Mouse (Mus musculus): ENCODE measurements at regions not wholly inside any gene's neighbourhood (a gene's known extent, or its start where the extent isn't known, plus 50 kb on each side); places are given as distances from the start of the nearest gene placed in this dataset.
A peak's percentile ranks its signal among the peaks of the same experiment; 100 is the strongest.

GRCm38 (mm10) chr4:106170731-106171130 is 145.3 kb upstream of the Usp24 start:
- Histone ChIP-seq H3K4me1 (no peaks in the 10 kb centered on the region), H3K9me3 (no peaks in the 10 kb centered on the region), H3K4me2 (replicated peaks) (no peak overlapping the region), H3K27me3 (no peaks in the 10 kb centered on the region), H3K36me3 (no peaks in the 10 kb centered on the region), H3K9ac (replicated peaks) (no peak overlapping the region), H3K4me3 (no peak overlapping the region), H3K27ac (replicated peaks) (no peak overlapping the region)
- no peak for ATAC-seq (replicated peaks)
- 93% methylated on average over 8 of the region's 8 CpGs for WGBS

- H3K27ac ChIP-seq (replicated peaks) = no peak overlapping the region
- no peaks in the 10 kb centered on the region for H3K9me3 ChIP-seq
- H3K4me1 ChIP-seq = no peaks in the 10 kb centered on the region
- H3K27me3 ChIP-seq = no peaks in the 10 kb centered on the region
- no peaks in the 10 kb centered on the region for H3K36me3 ChIP-seq
- no peak overlapping the region for H3K9ac ChIP-seq (replicated peaks)
- 70% methylated on average over 5 of the region's 5 CpGs for WGBS
- no peak for ATAC-seq (replicated peaks)
- no peak overlapping the region for H3K4me2 ChIP-seq (replicated peaks)
- no peak overlapping the region for H3K4me3 ChIP-seq
Measured at GRCm38 (mm10) chr4:106175352-106175751, 140.7 kb upstream of the Usp24 start.

GRCm38 (mm10) chr4:106185745-106186501 is 130.1 kb upstream of the Usp24 start:
- ATAC-seq (replicated peaks) = no peak
- 0 out of 2 replicates have a peak, but pooled peaks cover 3% of the 10 kb centered on the region for H3K4me1 ChIP-seq
- WGBS = 90% methylated on average over 13 of the region's 13 CpGs
- no peak overlapping the region for H3K9ac ChIP-seq (replicated peaks)
- no peaks in the 10 kb centered on the region for H3K27me3 ChIP-seq
- H3K27ac ChIP-seq (replicated peaks) = no peak overlapping the region
- no peaks in the 10 kb centered on the region for H3K36me3 ChIP-seq
- H3K4me2 ChIP-seq (replicated peaks) = no peak overlapping the region
- H3K4me3 ChIP-seq = no peak overlapping the region
- no peaks in the 10 kb centered on the region for H3K9me3 ChIP-seq

- 77% methylated on average over 7 of the region's 7 CpGs for WGBS
Measured at GRCm38 (mm10) chr4:106186684-106187083, 129.3 kb upstream of the Usp24 start.

GRCm38 (mm10) chr4:106190248-106190647 is 125.8 kb upstream of the Usp24 start:
- no peak for ATAC-seq (replicated peaks)
- no peaks in the 10 kb centered on the region for H3K27me3 ChIP-seq
- no peak overlapping the region for H3K27ac ChIP-seq (replicated peaks)
- no peaks in the 10 kb centered on the region for H3K9me3 ChIP-seq
- WGBS = 70% methylated on average over 4 of the region's 4 CpGs
- no peak overlapping the region for H3K4me3 ChIP-seq
- no peak overlapping the region for H3K9ac ChIP-seq (replicated peaks)
- 0 out of 2 replicates have a peak, but pooled peaks cover 3% of the 10 kb centered on the region for H3K4me1 ChIP-seq
- no peak overlapping the region for H3K4me2 ChIP-seq (replicated peaks)
- no peaks in the 10 kb centered on the region for H3K36me3 ChIP-seq

More at GRCm38 (mm10) chr4:106186684-106187083, 129.3 kb upstream of the Usp24 start:
- no peak for ATAC-seq (replicated peaks)
- Histone ChIP-seq H3K9me3 (no peaks in the 10 kb centered on the region), H3K27me3 (no peaks in the 10 kb centered on the region), H3K4me3 (no peak overlapping the region), H3K36me3 (no peaks in the 10 kb centered on the region), H3K4me2 (replicated peaks) (no peak overlapping the region), H3K27ac (replicated peaks) (no peak overlapping the region), H3K9ac (replicated peaks) (no peak overlapping the region), H3K4me1 (0 out of 2 replicates have a peak, but pooled peaks cover 3% of the 10 kb centered on the region)

- WGBS = 91% methylated on average over 8 of the region's 8 CpGs
Measured at GRCm38 (mm10) chr4:106191331-106191730, 124.7 kb upstream of the Usp24 start.

GRCm38 (mm10) chr4:106191843-106192242 is 124.2 kb upstream of the Usp24 start:
- Histone ChIP-seq H3K27ac (replicated peaks) (no peak overlapping the region), H3K27me3 (no peaks in the 10 kb centered on the region), H3K4me2 (replicated peaks) (no peak overlapping the region), H3K4me3 (no peak overlapping the region), H3K9me3 (no peaks in the 10 kb centered on the region), H3K36me3 (no peaks in the 10 kb centered on the region), H3K9ac (replicated peaks) (no peak overlapping the region), H3K4me1 (0 out of 2 replicates have a peak, but pooled peaks cover 3% of the 10 kb centered on the region)
- no peak for ATAC-seq (replicated peaks)
- 92% methylated on average over 3 of the region's 3 CpGs for WGBS

More at GRCm38 (mm10) chr4:106191331-106191730, 124.7 kb upstream of the Usp24 start:
- no peaks in the 10 kb centered on the region for H3K27me3 ChIP-seq
- no peak overlapping the region for H3K27ac ChIP-seq (replicated peaks)
- 0 out of 2 replicates have a peak, but pooled peaks cover 3% of the 10 kb centered on the region for H3K4me1 ChIP-seq
- H3K4me2 ChIP-seq (replicated peaks) = no peak overlapping the region
- H3K4me3 ChIP-seq = no peak overlapping the region
- no peak overlapping the region for H3K9ac ChIP-seq (replicated peaks)
- no peak for ATAC-seq (replicated peaks)
- H3K36me3 ChIP-seq = no peaks in the 10 kb centered on the region
- H3K9me3 ChIP-seq = no peaks in the 10 kb centered on the region

GRCm38 (mm10) chr4:106193204-106193945 is 122.6 kb upstream of the Usp24 start:
- Histone ChIP-seq H3K9me3 (no peaks in the 10 kb centered on the region), H3K4me3 (no peak overlapping the region), H3K27me3 (no peaks in the 10 kb centered on the region), H3K27ac (replicated peaks) (no peak overlapping the region), H3K4me1 (0 out of 2 replicates have a peak, but pooled peaks cover 3% of the 10 kb centered on the region), H3K9ac (replicated peaks) (no peak overlapping the region), H3K36me3 (no peaks in the 10 kb centered on the region), H3K4me2 (replicated peaks) (no peak overlapping the region)
- WGBS = 63% methylated on average over 3 of the region's 3 CpGs
- ATAC-seq (replicated peaks) = no peak

- WGBS = 90% methylated on average over 3 of the region's 3 CpGs
Measured at GRCm38 (mm10) chr4:106195497-106196166, 120.4 kb upstream of the Usp24 start.

GRCm38 (mm10) chr4:106199833-106200232 is 116.2 kb upstream of the Usp24 start:
- Histone ChIP-seq H3K36me3 (no peaks in the 10 kb centered on the region), H3K4me3 (no peak overlapping the region), H3K9me3 (no peaks in the 10 kb centered on the region), H3K4me1 (peaks cover 10% of the 10 kb centered on the region), H3K4me2 (replicated peaks) (no peak overlapping the region), H3K9ac (replicated peaks) (no peak overlapping the region), H3K27ac (replicated peaks) (no peak overlapping the region), H3K27me3 (no peaks in the 10 kb centered on the region)
- ATAC-seq (replicated peaks) = peak; percentile 35; the same call in 1 of the 2 replicates
- 6% methylated on average over 11 of the region's 11 CpGs for WGBS

More at GRCm38 (mm10) chr4:106195497-106196166, 120.4 kb upstream of the Usp24 start:
- no peak overlapping the region for H3K4me2 ChIP-seq (replicated peaks)
- ATAC-seq (replicated peaks) = no peak
- no peaks in the 10 kb centered on the region for H3K9me3 ChIP-seq
- peaks cover 10% of the 10 kb centered on the region for H3K4me1 ChIP-seq
- no peak overlapping the region for H3K4me3 ChIP-seq
- no peak overlapping the region for H3K9ac ChIP-seq (replicated peaks)
- H3K27ac ChIP-seq (replicated peaks) = no peak overlapping the region
- H3K36me3 ChIP-seq = no peaks in the 10 kb centered on the region
- H3K27me3 ChIP-seq = no peaks in the 10 kb centered on the region

- Histone ChIP-seq H3K27ac (replicated peaks) (no peak overlapping the region), H3K4me3 (no peak overlapping the region), H3K4me2 (replicated peaks) (no peak overlapping the region), H3K27me3 (no peaks in the 10 kb centered on the region), H3K36me3 (no peaks in the 10 kb centered on the region), H3K4me1 (peaks cover 10% of the 10 kb centered on the region), H3K9me3 (no peaks in the 10 kb centered on the region), H3K9ac (replicated peaks) (no peak overlapping the region)
- ATAC-seq (replicated peaks) = peak; percentile 61; the same call in 1 of the 2 replicates
- WGBS = 32% methylated on average over 6 of the region's 6 CpGs
Measured at GRCm38 (mm10) chr4:106200241-106200640, 115.8 kb upstream of the Usp24 start.

GRCm38 (mm10) chr4:106202554-106202953 is 113.5 kb upstream of the Usp24 start:
- Histone ChIP-seq H3K36me3 (no peaks in the 10 kb centered on the region), H3K4me3 (no peak overlapping the region), H3K9me3 (no peaks in the 10 kb centered on the region), H3K4me2 (replicated peaks) (no peak overlapping the region), H3K27me3 (no peaks in the 10 kb centered on the region), H3K4me1 (peaks cover 10% of the 10 kb centered on the region), H3K27ac (replicated peaks) (no peak overlapping the region), H3K9ac (replicated peaks) (no peak overlapping the region)
- 0 out of 2 replicates have a peak, but pooled peaks have one; percentile 39 for ATAC-seq (replicated peaks)
- WGBS = 9% methylated on average over 3 of the region's 3 CpGs

Data from forebrain, embryonic 15.5 days (tissue).